Mouse (Mus musculus): ENCODE measurements around the gene Prr29.

Gene Prr29

DNA sequence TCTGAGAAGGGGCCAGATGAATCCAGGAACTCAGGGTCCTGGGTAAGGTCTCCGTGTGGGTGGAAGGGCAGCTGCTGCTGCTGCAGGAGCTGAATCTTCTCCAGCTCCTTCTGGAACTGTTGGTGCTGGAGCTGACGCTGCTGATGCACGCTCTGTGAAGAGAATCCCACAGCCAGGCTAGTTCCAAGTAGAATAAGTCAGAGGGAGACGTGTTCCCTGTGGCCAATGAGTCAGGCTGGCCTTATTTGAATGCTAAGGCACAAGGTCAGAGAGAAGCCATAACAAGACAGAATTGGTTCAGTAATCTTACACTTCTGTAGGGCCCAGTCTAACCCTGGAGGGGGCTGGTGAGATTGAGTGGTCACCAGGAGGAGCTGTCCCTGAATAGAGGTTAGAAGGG is 44.7 kb downstream of the Prr29 start:
- no peak for DNase-seq (ENCODE audit: extremely low read depth, low read depth)

- no peak for DNase-seq (ENCODE audit: extremely low read depth, low read depth)
Observed at GRCm38 (mm10) chr11:106410507-106410906, 45.2 kb downstream of the Prr29 start.

- no peak for DNase-seq (ENCODE audit: extremely low read depth, low read depth)
Observed at GRCm38 (mm10) chr11:106411157-106411556, 45.9 kb downstream of the Prr29 start.

DNA sequence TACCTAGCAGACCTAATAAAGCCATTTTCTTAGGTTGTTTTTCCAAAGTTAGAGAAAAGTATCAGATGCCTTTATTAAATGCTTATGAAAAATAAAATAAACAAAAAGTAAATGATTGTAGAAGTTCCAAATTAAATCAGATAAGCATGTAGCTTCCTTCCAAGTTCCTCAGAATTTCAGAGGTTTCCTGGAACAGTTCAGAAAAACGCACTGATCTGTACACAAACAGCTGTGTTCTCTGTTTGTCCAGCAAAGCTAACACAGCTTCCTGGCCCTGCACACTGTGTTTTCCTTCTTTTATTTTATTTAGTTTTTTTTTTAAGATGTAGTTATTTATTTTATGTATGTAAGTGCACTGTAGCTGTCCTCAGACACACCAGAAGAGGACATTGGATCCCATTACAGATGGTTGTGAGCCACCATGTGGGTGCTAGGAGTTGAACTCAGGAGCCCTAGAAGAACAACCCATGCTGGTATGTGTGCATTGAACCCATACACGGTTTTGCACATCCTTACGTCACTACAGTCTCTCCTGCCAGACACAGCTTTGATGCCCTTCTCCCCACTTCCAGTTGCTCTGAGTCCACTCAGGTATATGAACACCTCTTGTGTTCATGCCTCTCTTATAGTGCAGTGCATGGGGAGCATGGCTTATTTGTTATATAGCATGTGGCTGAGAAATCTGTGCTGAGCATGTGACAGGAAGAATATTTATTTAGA is 47.5 kb downstream of the Prr29 start:
- no peak for DNase-seq (ENCODE audit: extremely low read depth, low read depth)

GRCm38 (mm10) chr11:106416331-106416730 is 51.1 kb downstream of the Prr29 start:
- DNase-seq (ENCODE audit: extremely low read depth, low read depth), result no peak

- DNase-seq (ENCODE audit: extremely low read depth, low read depth), result no peak
Observed at GRCm38 (mm10) chr11:106417860-106418259, 52.6 kb downstream of the Prr29 start.

- DNase-seq (ENCODE audit: extremely low read depth, low read depth), result peak; percentile 74
Observed at GRCm38 (mm10) chr11:106418622-106419196, 53.4 kb downstream of the Prr29 start.

- DNase-seq (ENCODE audit: extremely low read depth, low read depth), result no peak
Observed at GRCm38 (mm10) chr11:106419262-106420102, 54.2 kb downstream of the Prr29 start.

GRCm38 (mm10) chr11:106425201-106425600 is 59.9 kb downstream of the Prr29 start:
- DNase-seq (ENCODE audit: extremely low read depth, low read depth), result no peak

- no peak for DNase-seq (ENCODE audit: extremely low read depth, low read depth)
Observed at GRCm38 (mm10) chr11:106426447-106426846, 61.2 kb downstream of the Prr29 start.
